Mouse (Mus musculus) liver, adult 2 months (tissue): Measurements from ENCODE around the gene Rpl18.

Experiments used
- CTCF ChIP-seq: fragments of 200-500 bp; IDR thresholded peaks from 2 replicates; pipeline ENCODE4 v1.5.1; 2011; ENCODE audit warnings: low read depth, low read length, control low read depth
- POLR2A ChIP-seq: fragments of 200-500 bp; IDR thresholded peaks from 2 replicates; pipeline ENCODE4 v1.6.1; 2011; ENCODE audit warnings: low read length, control low read depth; ENCODE audit not compliant: insufficient read depth; ENCODE audit errors: extremely low read depth

- TF ChIP-seq CTCF = no peak
- no peak for TF ChIP-seq POLR2A
Observed at GRCm38 (mm10) chr7:45713396-45713795, 1.9 kb upstream of the Rpl18 start.
